Mouse (Mus musculus) adrenal gland, adult (tissue): ENCODE data around the gene Ppp1cc.
"Not testable (repeated sequence)": the region's sequence is repeated elsewhere in the genome, so short reads cannot be mapped to it uniquely, and the experiment has no call there.

Source experiments
- DNase-seq, 2 experiments: peaks; one replicate each; pipeline ENCODE4 v3.0.0; 2022 to 2023; ENCODE audit warnings: low spot score in 1 of 2; ENCODE audit not compliant: inconsistent age in 2 of 2

The Ppp1cc gene

DNA sequence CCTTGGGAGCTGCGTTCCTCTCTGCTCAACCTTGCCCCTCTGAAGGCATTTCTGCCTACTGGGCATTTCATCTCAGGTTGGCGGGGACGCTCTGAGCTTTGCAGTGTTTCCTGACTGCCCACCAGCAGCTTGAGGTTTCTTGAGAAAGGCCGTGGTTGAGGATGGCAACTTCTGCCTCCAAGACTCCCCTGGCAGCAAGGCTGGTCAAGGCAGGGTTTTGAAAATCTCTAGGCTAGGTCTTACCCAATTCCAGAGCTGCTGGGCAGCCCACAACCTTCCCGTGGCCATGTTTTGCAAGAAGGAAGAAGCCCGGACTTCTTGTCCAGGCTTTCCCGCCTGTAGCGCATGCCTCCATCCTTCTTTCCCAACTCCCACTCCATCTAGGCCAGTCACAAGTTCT is 52.8 kb downstream of the Ppp1cc start:
- DNase-seq: no peak

DNA sequence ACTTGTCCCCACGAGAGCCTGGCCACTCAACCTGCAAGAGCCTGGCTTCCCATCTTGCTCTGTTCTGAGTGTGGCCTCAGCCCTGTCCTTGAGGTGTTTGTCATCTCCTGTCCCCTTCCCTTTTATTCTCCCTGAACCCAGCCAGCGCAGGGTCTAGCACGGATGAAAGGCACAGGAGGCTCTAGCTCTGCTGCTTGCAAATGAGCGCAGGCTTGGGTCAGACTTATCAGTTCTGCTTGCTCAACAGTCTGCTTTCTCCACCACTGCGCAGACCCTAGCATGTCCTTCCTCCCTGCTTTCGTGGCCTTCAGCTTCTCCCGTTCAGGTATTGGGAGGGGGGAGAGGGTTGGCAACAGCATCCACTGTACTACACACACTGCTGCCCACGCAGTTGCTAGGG is 54.0 kb downstream of the Ppp1cc start:
- no peak for DNase-seq

DNA sequence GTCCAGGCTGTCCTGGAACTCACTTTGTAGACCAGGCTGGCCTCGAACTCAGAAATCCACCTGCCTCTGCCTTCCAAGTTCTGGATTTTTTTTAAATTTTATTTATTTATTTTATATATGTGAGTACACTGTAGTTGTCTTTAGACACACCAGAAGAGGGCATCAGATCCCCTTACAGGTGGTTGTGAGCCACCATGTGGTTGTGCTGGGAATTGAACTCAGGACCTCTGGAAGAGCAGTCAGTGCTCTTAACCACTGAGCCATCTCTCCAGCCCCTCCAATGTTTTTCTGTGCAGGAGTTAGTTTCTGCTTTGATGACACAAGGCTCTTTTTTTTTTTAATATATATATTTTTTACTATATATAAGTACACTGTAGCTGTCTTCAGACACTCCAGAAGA is 54.7 kb downstream of the Ppp1cc start:
- DNase-seq: not testable (repeated sequence)

GRCm38 (mm10) chr5:122213861-122214260 is 55.8 kb downstream of the Ppp1cc start:
- no peak for DNase-seq

DNA sequence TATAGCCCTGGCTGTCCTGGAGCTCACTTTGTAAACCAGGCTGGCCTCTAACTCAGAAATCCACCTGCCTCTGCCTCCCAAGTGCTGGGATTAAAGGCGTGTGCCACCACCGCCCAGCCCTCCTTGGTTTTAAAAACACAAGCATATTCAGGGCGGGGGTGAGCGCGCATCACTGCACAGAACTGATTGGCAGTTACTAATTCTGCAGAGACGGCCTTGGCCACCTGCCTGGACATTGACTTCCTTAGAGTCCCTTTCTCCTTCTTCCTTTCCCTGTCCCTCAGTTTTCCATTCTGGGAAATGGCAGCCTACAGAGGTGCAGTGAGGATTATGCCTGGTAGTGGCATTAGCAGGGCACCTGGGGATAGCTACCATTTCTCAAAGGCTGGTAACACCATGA is 59.6 kb downstream of the Ppp1cc start:
- DNase-seq: no peak

- no peak for DNase-seq
These were observed 60.2 kb downstream of the Ppp1cc start for GRCm38 (mm10) chr5:122218109-122218905.

- DNase-seq: no peak
These were observed 60.9 kb downstream of the Ppp1cc start for GRCm38 (mm10) chr5:122218928-122219327.

- DNase-seq: no peak
These were observed 61.9 kb downstream of the Ppp1cc start for GRCm38 (mm10) chr5:122219655-122220629.

GRCm38 (mm10) chr5:122221085-122221484 is 63.0 kb downstream of the Ppp1cc start:
- DNase-seq: no peak

GRCm38 (mm10) chr5:122224291-122224690 is 66.2 kb downstream of the Ppp1cc start:
- no peak for DNase-seq
